Mouse (Mus musculus): ENCODE measurements around the gene Alpi.

The Alpi gene

GRCm38 (mm10) chr1:87101411-87101810 lies at the start of gene Alpi:
Alpi (minus strand) TSS chr1:87101606.
- DNase-seq = peak; percentile 73

GRCm38 (mm10) chr1:87149422-87149821 lies 48.0 kb upstream of the Alpi start:
- no peak for DNase-seq

- no peak for DNase-seq
These were observed 41.7 kb upstream of the Alpi start for GRCm38 (mm10) chr1:87143141-87143540.

GRCm38 (mm10) chr1:87142456-87142855 lies 41.0 kb upstream of the Alpi start:
- no peak for DNase-seq

GRCm38 (mm10) chr1:87141550-87141949 lies 40.1 kb upstream of the Alpi start:
- no peak for DNase-seq

GRCm38 (mm10) chr1:87131803-87132202 lies 30.4 kb upstream of the Alpi start:
- DNase-seq = no peak

- no peak for DNase-seq
These were observed 26.0 kb upstream of the Alpi start for GRCm38 (mm10) chr1:87127206-87128030.

GRCm38 (mm10) chr1:87124673-87125072 lies 23.3 kb upstream of the Alpi start, which contains the start of gene Akp3:
Akp3 (plus strand) TSS chr1:87124973.
- DNase-seq = peak; percentile 70

- DNase-seq = no peak
These were observed 13.4 kb upstream of the Alpi start for GRCm38 (mm10) chr1:87114784-87115183.

GRCm38 (mm10) chr1:87111719-87112354 lies 10.4 kb upstream of the Alpi start:
- peak; percentile 88 for DNase-seq

- no peak for DNase-seq
These were observed 7.2 kb upstream of the Alpi start for GRCm38 (mm10) chr1:87108564-87108963.

GRCm38 (mm10) chr1:87106536-87106935 lies 5.1 kb upstream of the Alpi start:
- DNase-seq = no peak

- no peak for DNase-seq
These were observed 2.5 kb upstream of the Alpi start for GRCm38 (mm10) chr1:87103936-87104335.

- DNase-seq = no peak
These were observed 708 bp upstream of the Alpi start for GRCm38 (mm10) chr1:87102114-87102513.

- DNase-seq = peak; percentile 89
These were observed 2.9 kb downstream of the Alpi start for GRCm38 (mm10) chr1:87098358-87098975.

GRCm38 (mm10) chr1:87095642-87096041 lies 5.8 kb downstream of the Alpi start:
- DNase-seq = peak; percentile 85

GRCm38 (mm10) chr1:87089828-87090227 lies 11.6 kb downstream of the Alpi start, which contains the start of gene Alppl2:
Alppl2 (minus strand) TSS chr1:87089928.
- DNase-seq = no peak

GRCm38 (mm10) chr1:87089251-87089650 lies 12.2 kb downstream of the Alpi start:
- peak; percentile 78 for DNase-seq

GRCm38 (mm10) chr1:87086964-87087363 lies 14.4 kb downstream of the Alpi start:
- no peak for DNase-seq

- DNase-seq = peak; percentile 86
These were observed 15.2 kb downstream of the Alpi start for GRCm38 (mm10) chr1:87086196-87086595.

- DNase-seq = no peak
These were observed 27.6 kb downstream of the Alpi start for GRCm38 (mm10) chr1:87073776-87074175.

- DNase-seq = no peak
These were observed 30.7 kb downstream of the Alpi start for GRCm38 (mm10) chr1:87070720-87071119.

- DNase-seq = no peak
These were observed 40.5 kb downstream of the Alpi start for GRCm38 (mm10) chr1:87060913-87061312.

All from heart, adult 11 months (tissue).